ENCODE assay signal across 8 mouse cellular contexts in the genomic region with DNA sequence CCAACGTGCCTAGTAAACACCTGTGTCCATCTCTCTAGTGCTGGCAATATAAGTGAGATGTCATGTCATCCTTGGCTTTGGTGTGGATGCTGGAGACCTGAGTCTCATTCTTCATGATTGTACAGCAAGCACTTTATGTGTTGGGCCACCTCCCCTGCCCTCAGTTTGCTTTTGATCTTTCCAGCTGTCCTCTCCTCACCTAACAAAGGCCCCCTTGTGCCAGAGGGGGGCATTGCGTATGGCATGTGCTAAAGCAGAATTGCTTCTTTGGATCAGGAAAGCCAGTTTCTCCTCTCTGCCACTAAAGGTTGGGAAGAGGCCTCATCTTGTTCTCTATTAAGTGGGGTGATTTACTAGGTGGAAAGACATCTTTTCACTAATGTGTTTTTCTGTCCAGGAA.
A peak's percentile ranks its signal among the peaks of the same experiment; 100 is the strongest.
DNase-seq lines count a peak whose midpoint lies in the region; ATAC-seq and TF ChIP-seq lines count a peak whose summit lies in the region.

No protein-coding gene starts in this region.

- 76% methylated on average over 2 of the region's 2 CpGs for WGBS in lung, embryonic 14.5 days
- WGBS in kidney, embryonic 16.5 days, result 98% methylated on average over 2 of the region's 2 CpGs

- H3K4me2 ChIP-seq in lung, embryonic 14.5 days, result no peak overlapping the region
- H3K4me2 ChIP-seq in kidney, embryonic 16.5 days (replicated peaks; ENCODE audit: low read depth, low read length), result no peak overlapping the region

- H3K27me3 ChIP-seq in lung, embryonic 14.5 days (ENCODE audit: insufficient read depth, low read length), result no peaks in the 10 kb centered on the region
- no peaks in the 10 kb centered on the region for H3K27me3 ChIP-seq in kidney, embryonic 16.5 days (ENCODE audit: insufficient read depth, low read length)

- peaks cover 7% of the 10 kb centered on the region for H3K4me1 ChIP-seq in lung, embryonic 14.5 days (ENCODE audit: insufficient read depth)
- H3K4me1 ChIP-seq in kidney, embryonic 16.5 days (ENCODE audit: insufficient read depth, low read length), result 0 out of 2 replicates have a peak, but pooled peaks cover 4% of the 10 kb centered on the region

- H3K4me3 ChIP-seq in lung, embryonic 14.5 days (ENCODE audit: low read depth, low read length), result no peak overlapping the region
- no peak overlapping the region for H3K4me3 ChIP-seq in kidney, embryonic 16.5 days (ENCODE audit: low read length)

- H3K27ac ChIP-seq in lung, embryonic 14.5 days (ENCODE audit: low read depth), result no peak overlapping the region
- H3K27ac ChIP-seq in kidney, embryonic 16.5 days (ENCODE audit: low read length), result no peak overlapping the region

- peak; percentile 37 for DNase-seq in heart, adult 11 months
- DNase-seq in heart, adult 8-10 months (ENCODE audit: low spot score), result no peak
- DNase-seq in lung, embryonic 14.5 days, result peak; percentile 51
- DNase-seq in lung, postnatal 14 days, result no peak
- DNase-seq in embryo, embryonic 10.5 days (ENCODE audit: low spot score), result peak; percentile 62
- peak; percentile 51 for DNase-seq in thymus, postnatal 0 days (ENCODE audit: low spot score)

- peak; percentile 58 for TF ChIP-seq CTCF in lung, embryonic 14.5 days (IDR thresholded peaks at IDR 0.05; ENCODE audit: low read depth)

- no peak overlapping the region for H3K9ac ChIP-seq in lung, embryonic 14.5 days
- H3K9ac ChIP-seq in kidney, embryonic 16.5 days (replicated peaks; ENCODE audit: low read length), result no peak overlapping the region

- ATAC-seq in lung, embryonic 14.5 days (ENCODE audit: insufficient read depth), result no peak
- ATAC-seq in inflammation-experienced regulatory T-cells, adult 6 months, result no peak
- ATAC-seq in kidney, embryonic 16.5 days (ENCODE audit: low FRiP score, low TSS enrichment), result no peak

- H3K36me3 ChIP-seq in lung, embryonic 14.5 days (ENCODE audit: insufficient read depth), result no peaks in the 10 kb centered on the region
- H3K36me3 ChIP-seq in kidney, embryonic 16.5 days (ENCODE audit: insufficient read depth, low read length), result no peaks in the 10 kb centered on the region

- no peaks in the 10 kb centered on the region for H3K9me3 ChIP-seq in lung, embryonic 14.5 days (ENCODE audit: low read depth, low read length)
- no peaks in the 10 kb centered on the region for H3K9me3 ChIP-seq in kidney, embryonic 16.5 days (ENCODE audit: low read length)

Comparison
In these comparisons a context has a peak if more than half of its experiments do, and no peak if none do; other contexts are left out.
1. DNase-seq: peak in heart, adult 11 months (single experiment), lung, embryonic 14.5 days (single experiment), embryo, embryonic 10.5 days (single experiment) and thymus, postnatal 0 days (single experiment); none in heart, adult 8-10 months (single experiment) and lung, postnatal 14 days (single experiment).